Mouse (Mus musculus) limb, embryonic 13.5 days (tissue): ENCODE measurements around the gene Igf2. TPM values are rescaled to one million over a fixed set of nuclear protein-coding genes. Genes with fewer than 3 reads are reported as not detected.
A peak's percentile ranks its signal among the peaks of the same experiment; 100 is the strongest.

Experiments
- ATAC-seq: fragments of 200-750 bp; cut with Nextera tagmentation; 2 replicates; pipeline ENCODE4 v1.8.0; 2017; ENCODE audit warnings: low read depth, moderate number of reproducible peaks, moderate TSS enrichment; ENCODE audit not compliant: low FRiP score
- H3K27ac ChIP-seq: fragments of 300-500 bp; sonication (generic); 2 replicates; pipeline ENCODE4 v1.5.1; 2015; ENCODE audit warnings: inconsistent platforms, mild to moderate bottlenecking, moderate library complexity
- H3K27me3 ChIP-seq: fragments of 300-500 bp; sonication (generic); 2 replicates; pipeline ENCODE4 v1.6.1; 2015; ENCODE audit warnings: mild to moderate bottlenecking, inconsistent platforms
- H3K36me3 ChIP-seq: fragments of 300-500 bp; sonication (generic); 2 replicates; pipeline ENCODE4 v1.6.1; 2015; ENCODE audit warnings: inconsistent platforms, mild to moderate bottlenecking, moderate library complexity
- H3K4me1 ChIP-seq: fragments of 300-500 bp; sonication (generic); 2 replicates; pipeline ENCODE4 v1.6.1; 2015; ENCODE audit warnings: inconsistent platforms
- H3K4me2 ChIP-seq: fragments of 300-500 bp; sonication (generic); replicated peaks from 2 replicates; pipeline ENCODE4 v1.6.1; 2015; ENCODE audit warnings: inconsistent platforms, mild to moderate bottlenecking, moderate library complexity
- H3K4me3 ChIP-seq: fragments of 300-500 bp; sonication (generic); 2 replicates; pipeline ENCODE4 v1.5.1; 2015; ENCODE audit warnings: moderate library complexity, mild to moderate bottlenecking, inconsistent platforms
- H3K9ac ChIP-seq: fragments of 300-500 bp; sonication (generic); 2 replicates; pipeline ENCODE4 v1.6.1; 2015; ENCODE audit warnings: mild to moderate bottlenecking, inconsistent platforms
- H3K9me3 ChIP-seq: fragments of 300-500 bp; sonication (generic); 2 replicates; pipeline ENCODE4 v1.6.1; 2016; ENCODE audit warnings: inconsistent platforms
- WGBS: fragments of 180-500 bp; shearing (Covaris S2); methylation state at CpG from one replicate; pipeline ENCODE4 v1.1.7; 2015; 5-methylcytosine and 5-hydroxymethylcytosine counted together
- polyA plus RNA-seq: library from polyadenylated mRNA; unstranded; fragments of >200 nt; fragmentation: Nextera tagmentation; extraction: Ambion mirVana; gene quantifications from 2 replicates; pipeline ENCODE4 v1.2.1, GENCODE M21; 2015

Igf2 gene
- polyA plus RNA-seq, 1 experiment from 2014 or later = 1,260 TPM

- Histone ChIP-seq H3K9ac (peak overlapping the region; percentile 97), H3K36me3 (peaks cover 27% of the 10 kb centered on the region), H3K9me3 (no peaks in the 10 kb centered on the region), H3K4me3 (peak overlapping the region; percentile 68), H3K27me3 (peaks cover 86% of the 10 kb centered on the region), H3K27ac (peak overlapping the region; percentile 98), H3K4me1 (peaks cover 36% of the 10 kb centered on the region), H3K4me2 (peak overlapping the region; percentile 73)
- ATAC-seq = no peak
- under 1% methylated on average over 34 of the region's 34 CpGs for WGBS
These were observed 8.6 kb downstream of the Igf2 start for GRCm38 (mm10) chr7:142657821-142658614.

GRCm38 (mm10) chr7:142657341-142657791 lies 9.2 kb downstream of the Igf2 start:
- Histone ChIP-seq H3K36me3 (peaks cover 34% of the 10 kb centered on the region), H3K4me2 (peak overlapping the region; percentile 73), H3K4me1 (peaks cover 36% of the 10 kb centered on the region), H3K9ac (peak overlapping the region; percentile 97), H3K4me3 (peak overlapping the region; percentile 68), H3K9me3 (no peaks in the 10 kb centered on the region), H3K27me3 (peaks cover 86% of the 10 kb centered on the region), H3K27ac (peak overlapping the region; percentile 98)
- WGBS = 8% methylated on average over 9 of the region's 9 CpGs
- ATAC-seq = peak; percentile 48; the same call in 1 of the 2 replicates

DNA sequence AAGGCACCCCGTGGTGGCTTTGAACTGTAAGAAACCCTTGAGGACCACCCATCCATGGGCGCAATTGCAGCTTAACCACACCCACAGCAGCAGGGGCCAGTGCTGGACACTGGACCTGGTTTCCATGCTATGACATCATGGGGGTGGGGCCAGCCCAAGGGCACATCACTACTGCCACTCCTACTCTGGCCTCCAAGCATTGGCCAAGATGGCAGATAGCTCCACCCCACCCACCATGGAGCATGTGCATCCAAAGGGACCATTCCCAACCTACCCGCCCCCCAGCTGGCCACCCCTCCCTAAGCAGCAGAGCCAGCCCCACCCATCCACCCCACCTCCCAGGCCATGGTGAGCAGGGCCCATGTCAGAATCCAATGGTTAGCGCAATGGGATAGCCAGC lies 10.6 kb downstream of the Igf2 start:
- Histone ChIP-seq H3K4me2 (peak overlapping the region; percentile 73), H3K27ac (peak overlapping the region; percentile 81; the same call in 1 of the 2 replicates), H3K36me3 (peaks cover 46% of the 10 kb centered on the region), H3K4me1 (peaks cover 36% of the 10 kb centered on the region), H3K27me3 (peaks cover 90% of the 10 kb centered on the region), H3K9ac (peak overlapping the region; percentile 82), H3K4me3 (peak overlapping the region; percentile 68), H3K9me3 (no peaks in the 10 kb centered on the region)
- WGBS = 32% methylated on average over 4 of the region's 4 CpGs
- ATAC-seq = peak; percentile 10

DNA sequence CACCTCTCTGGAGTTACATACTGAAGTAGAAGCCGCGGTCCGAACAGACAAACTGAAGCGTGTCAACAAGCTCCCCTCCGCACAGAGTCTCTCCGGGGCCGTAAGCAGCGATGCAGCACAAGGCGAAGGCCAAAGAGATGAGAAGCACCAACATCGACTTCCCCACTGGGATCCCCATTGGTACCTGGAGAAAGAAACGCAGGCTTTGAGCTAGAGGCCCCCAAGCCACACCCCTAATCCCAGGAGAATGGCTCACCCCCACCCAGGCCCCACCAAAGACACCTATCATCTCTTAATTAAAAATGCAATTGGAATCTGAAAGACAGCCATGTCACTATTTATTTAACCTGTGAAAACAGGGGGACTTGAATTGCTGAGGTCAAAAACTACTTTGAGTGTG lies 11.0 kb downstream of the Igf2 start:
- Histone ChIP-seq H3K9me3 (no peaks in the 10 kb centered on the region), H3K27me3 (peaks cover 86% of the 10 kb centered on the region), H3K4me1 (peaks cover 35% of the 10 kb centered on the region), H3K4me3 (peak overlapping the region; percentile 68), H3K4me2 (peak overlapping the region; percentile 73), H3K9ac (peak overlapping the region; percentile 82), H3K36me3 (peaks cover 50% of the 10 kb centered on the region), H3K27ac (peak overlapping the region; percentile 74; the same call in 1 of the 2 replicates)
- 12% methylated on average over 11 of the region's 11 CpGs for WGBS
- no peak for ATAC-seq

DNA sequence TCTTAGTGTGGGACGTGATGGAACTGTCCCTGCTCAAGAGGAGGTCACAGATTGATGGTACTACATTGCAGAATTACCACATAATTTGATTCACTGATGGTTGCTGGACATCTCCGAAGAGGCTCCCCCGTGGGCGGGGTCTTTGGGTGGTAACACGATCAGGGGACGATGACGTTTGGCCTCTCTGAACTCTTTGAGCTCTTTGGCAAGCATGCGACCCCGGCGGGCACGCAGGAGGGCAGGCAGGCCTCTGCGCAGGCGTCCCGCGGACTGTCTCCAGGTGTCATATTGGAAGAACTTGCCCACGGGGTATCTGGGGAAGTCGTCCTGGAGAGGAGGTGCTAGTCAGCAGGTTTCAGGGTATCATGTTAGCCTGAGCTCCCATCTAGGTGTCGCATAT lies 12.9 kb downstream of the Igf2 start:
- 10% methylated on average over 18 of the region's 18 CpGs for whole genome bisulfite sequencing
- Histone ChIP-seq H3K36me3 (peaks cover 50% of the 10 kb centered on the region), H3K4me1 (peaks cover 24% of the 10 kb centered on the region), H3K4me2 (peak overlapping the region; percentile 73), H3K27ac (peak overlapping the region; percentile 74; the same call in 1 of the 2 replicates), H3K4me3 (peak overlapping the region; percentile 68), H3K9ac (peak overlapping the region; percentile 82), H3K9me3 (no peaks in the 10 kb centered on the region), H3K27me3 (peaks cover 68% of the 10 kb centered on the region)
- no peak for ATAC-seq

GRCm38 (mm10) chr7:142646676-142647075 lies 19.9 kb downstream of the Igf2 start:
- Histone ChIP-seq H3K27ac (no peak overlapping the region), H3K4me1 (peaks cover 22% of the 10 kb centered on the region), H3K4me2 (no peak overlapping the region), H3K27me3 (0 out of 2 replicates have a peak, but pooled peaks cover 4% of the 10 kb centered on the region), H3K4me3 (no peak overlapping the region), H3K9ac (no peak overlapping the region), H3K36me3 (peaks cover 10% of the 10 kb centered on the region), H3K9me3 (peaks cover 5% of the 10 kb centered on the region; the same call in 1 of the 2 replicates)
- 23% methylated on average over 6 of the region's 6 CpGs for WGBS
- ATAC-seq = no peak

- 11% methylated on average over 5 of the region's 5 CpGs for WGBS
These were observed 21.6 kb downstream of the Igf2 start for GRCm38 (mm10) chr7:142645045-142645444.

GRCm38 (mm10) chr7:142636178-142636577 lies 30.4 kb downstream of the Igf2 start:
- Histone ChIP-seq H3K9me3 (no peaks in the 10 kb centered on the region), H3K36me3 (no peaks in the 10 kb centered on the region), H3K27me3 (no peaks in the 10 kb centered on the region), H3K4me1 (peaks cover 9% of the 10 kb centered on the region), H3K4me2 (no peak overlapping the region), H3K9ac (no peak overlapping the region), H3K27ac (no peak overlapping the region), H3K4me3 (no peak overlapping the region)
- no peak for ATAC-seq

More at GRCm38 (mm10) chr7:142645045-142645444, 21.6 kb downstream of the Igf2 start:
- Histone ChIP-seq H3K27ac (peak overlapping the region; percentile 58), H3K36me3 (no peaks in the 10 kb centered on the region), H3K9me3 (peaks cover 5% of the 10 kb centered on the region; the same call in 1 of the 2 replicates), H3K9ac (no peak overlapping the region), H3K27me3 (no peaks in the 10 kb centered on the region), H3K4me3 (no peak overlapping the region), H3K4me2 (no peak overlapping the region), H3K4me1 (peaks cover 22% of the 10 kb centered on the region)
- 0 out of 2 replicates have a peak, but pooled peaks have one; percentile 55 for ATAC-seq

- Histone ChIP-seq H3K9me3 (no peaks in the 10 kb centered on the region), H3K4me1 (no peaks in the 10 kb centered on the region), H3K36me3 (no peaks in the 10 kb centered on the region), H3K27me3 (no peaks in the 10 kb centered on the region), H3K27ac (no peak overlapping the region), H3K4me3 (no peak overlapping the region), H3K9ac (no peak overlapping the region), H3K4me2 (no peak overlapping the region)
- ATAC-seq = no peak
- WGBS = 85% methylated on average over 10 of the region's 10 CpGs
These were observed 35.9 kb downstream of the Igf2 start for GRCm38 (mm10) chr7:142630691-142631090.

DNA sequence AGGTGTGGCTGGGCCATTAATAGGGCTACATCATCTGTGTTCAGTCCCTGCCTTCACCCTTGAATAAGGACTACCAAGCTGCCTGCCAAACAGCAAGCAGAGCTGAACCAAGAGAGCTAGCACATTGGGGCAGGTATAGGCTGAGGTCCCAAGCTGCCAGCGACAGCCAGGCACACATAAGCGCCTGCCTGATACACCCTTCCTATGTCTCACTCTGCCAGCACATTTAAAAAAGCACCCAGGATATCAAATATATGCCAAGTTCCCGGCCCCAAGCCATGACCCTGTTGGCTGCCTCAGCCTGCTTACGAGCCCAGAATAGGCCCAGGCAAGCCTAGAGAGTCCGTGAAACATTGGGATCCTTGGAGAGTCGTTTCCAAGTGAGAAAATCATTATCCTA lies 36.8 kb downstream of the Igf2 start:
- Histone ChIP-seq H3K27me3 (no peaks in the 10 kb centered on the region), H3K4me3 (no peak overlapping the region), H3K4me2 (no peak overlapping the region), H3K4me1 (no peaks in the 10 kb centered on the region), H3K9ac (no peak overlapping the region), H3K9me3 (no peaks in the 10 kb centered on the region), H3K36me3 (no peaks in the 10 kb centered on the region), H3K27ac (no peak overlapping the region)
- ATAC-seq = no peak
- WGBS = 80% methylated on average over 6 of the region's 6 CpGs

DNA sequence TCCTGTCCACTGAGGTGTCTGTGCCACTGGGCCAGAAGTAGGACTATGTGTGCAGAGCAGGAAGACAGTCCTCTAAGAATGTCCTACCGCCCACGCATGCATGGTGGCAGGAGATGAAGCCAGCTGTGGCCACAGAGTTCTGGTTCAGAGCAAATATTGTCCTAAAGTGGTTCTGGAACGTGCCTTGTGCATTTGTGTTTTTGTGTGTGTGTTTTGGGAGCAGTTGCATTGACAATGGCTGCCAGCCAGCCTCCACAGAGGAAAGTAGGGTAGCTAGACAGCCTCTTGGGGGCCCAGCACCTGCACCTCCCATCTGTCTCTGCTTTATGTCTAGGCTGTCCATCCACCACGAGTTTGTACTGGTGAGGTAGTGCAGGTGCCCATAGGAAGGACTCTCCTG lies 44.4 kb downstream of the Igf2 start:
- ATAC-seq = no peak
- no peaks in the 10 kb centered on the region for H3K9me3 ChIP-seq
- H3K4me1 ChIP-seq = no peaks in the 10 kb centered on the region
- H3K36me3 ChIP-seq = peaks cover 7% of the 10 kb centered on the region; the same call in 1 of the 2 replicates
- H3K9ac ChIP-seq = no peak overlapping the region
- no peak overlapping the region for H3K4me2 ChIP-seq
- WGBS = 78% methylated on average over 4 of the region's 4 CpGs
- H3K4me3 ChIP-seq = no peak overlapping the region
- H3K27me3 ChIP-seq = no peaks in the 10 kb centered on the region
- H3K27ac ChIP-seq = no peak overlapping the region

DNA sequence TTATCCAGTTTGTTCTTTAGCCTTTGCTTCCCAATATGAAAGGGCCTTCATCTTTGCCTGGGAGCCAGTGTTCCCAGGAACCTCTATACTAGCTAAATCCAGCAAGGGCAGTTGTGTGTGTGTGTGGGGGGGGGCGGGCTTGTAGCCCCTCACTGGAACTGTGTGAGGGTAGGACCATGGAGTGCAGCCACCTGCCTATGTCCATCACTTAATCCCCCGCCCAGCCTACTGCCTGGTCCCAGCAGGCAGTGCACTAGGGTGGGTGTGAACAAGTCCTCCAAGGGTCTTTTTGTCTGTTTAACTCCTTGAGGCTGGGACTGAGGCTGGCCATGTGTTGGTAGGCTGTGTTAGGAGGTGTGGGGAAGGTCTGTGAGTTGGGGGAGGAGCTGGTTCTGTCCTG lies 53.5 kb downstream of the Igf2 start:
- Histone ChIP-seq H3K36me3 (peaks cover 4% of the 10 kb centered on the region; the same call in 1 of the 2 replicates), H3K9ac (no peak overlapping the region), H3K27me3 (no peaks in the 10 kb centered on the region), H3K9me3 (no peaks in the 10 kb centered on the region), H3K27ac (no peak overlapping the region), H3K4me1 (peaks cover 34% of the 10 kb centered on the region), H3K4me2 (no peak overlapping the region), H3K4me3 (no peak overlapping the region)
- WGBS = 61% methylated on average over 2 of the region's 2 CpGs
- ATAC-seq = peak; percentile 64; the same call in 1 of the 2 replicates
